Mouse (Mus musculus) lung, adult 2 months (tissue): ENCODE measurements around the gene Sppl3.

Source experiments
- CTCF ChIP-seq: fragments of 200-500 bp; IDR thresholded peaks from 2 replicates; pipeline ENCODE4 v1.5.1; 2011; ENCODE audit warnings: mild to moderate bottlenecking, low read length, control low read depth; ENCODE audit not compliant: insufficient read depth
- POLR2A ChIP-seq: fragments of 200-500 bp; IDR thresholded peaks from 2 replicates; pipeline ENCODE4 v1.6.1; 2011; ENCODE audit warnings: low read depth, mild to moderate bottlenecking, control low read depth, low read length, borderline replicate concordance; ENCODE audit errors: extremely low read depth

- TF ChIP-seq CTCF (no peak), POLR2A (no peak)
Observed at GRCm38 (mm10) chr5:115142166-115142697, 131.3 kb downstream of the Sppl3 start.
